10 mouse cellular contexts compared by ENCODE assay signal in the genomic region with DNA sequence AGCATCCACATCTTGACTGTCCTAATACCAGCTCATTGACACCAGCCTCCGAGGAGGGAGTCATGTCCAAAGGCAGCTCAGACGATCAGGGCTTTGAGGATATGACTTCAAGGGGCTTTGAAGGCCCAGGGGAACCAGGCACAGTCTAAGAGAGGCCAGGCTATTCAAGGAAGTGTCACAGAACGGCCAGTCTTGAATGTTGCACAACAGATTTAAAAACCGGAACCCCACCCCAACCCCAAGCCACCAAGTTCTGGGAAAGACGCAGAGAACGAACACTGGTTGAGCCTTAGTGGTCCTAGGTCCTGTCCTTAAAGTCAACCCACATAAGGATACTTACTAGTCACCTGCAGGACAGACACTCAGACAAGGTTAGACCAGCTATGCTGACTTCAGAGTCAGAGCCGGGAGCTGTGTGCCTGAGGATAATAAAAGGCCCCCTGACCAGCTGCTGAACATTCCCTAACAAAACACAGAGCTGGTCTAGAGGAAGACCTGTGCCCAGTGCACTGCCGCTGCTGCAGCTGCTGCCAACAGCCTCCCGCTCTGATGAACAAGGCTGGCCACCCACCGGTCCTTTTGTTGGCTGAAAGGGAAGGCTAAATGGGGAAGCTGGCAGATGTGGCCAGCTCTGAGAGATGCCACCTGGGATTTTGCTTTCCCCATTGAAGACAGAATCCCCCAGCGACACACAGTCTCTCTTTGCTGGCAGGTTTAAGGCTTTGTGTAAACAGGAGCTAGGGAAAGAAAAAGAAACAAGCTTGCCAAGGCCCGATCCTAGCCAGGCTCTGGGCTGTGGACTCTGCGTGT. TPM values are rescaled to one million over a fixed set of nuclear protein-coding genes. Genes with fewer than 3 reads are reported as not detected.
DNase-seq lines count a peak whose midpoint lies in the region; ATAC-seq and TF ChIP-seq lines count a peak whose summit lies in the region.
"Had no signal": no experiment of that assay in that cellular context is flagged by ENCODE, and none has a peak within 500 bp of the region (broad histone marks: within the 10 kb centered on the region; RNA-seq: fewer than 3 reads in every experiment).

No protein-coding gene starts in this region.

- no peak for TF ChIP-seq POLR2A in kidney, adult 2 months (IDR thresholded peaks at IDR 0.05; ENCODE audit: low read depth, low read length)

- H3K4me2 ChIP-seq in embryonic facial prominence, embryonic 12.5 days (replicated peaks) = no peak overlapping the region
- H3K4me2 ChIP-seq in hindbrain, embryonic 16.5 days (ENCODE audit: low read length) = no peak overlapping the region
- H3K4me2 ChIP-seq in midbrain, embryonic 14.5 days (ENCODE audit: low read length) = no peak overlapping the region
- H3K4me2 ChIP-seq: liver, embryonic 13.5 days had no signal

- no peak overlapping the region for H3K9ac ChIP-seq in embryonic facial prominence, embryonic 12.5 days
- no peak overlapping the region for H3K9ac ChIP-seq in hindbrain, embryonic 16.5 days (ENCODE audit: low read depth, low read length)
- H3K9ac ChIP-seq in midbrain, embryonic 14.5 days (replicated peaks; ENCODE audit: low read length) = no peak overlapping the region; the same call in 1 of the 2 replicates
- H3K9ac ChIP-seq: liver, embryonic 13.5 days had no signal

- no peaks in the 10 kb centered on the region for H3K36me3 ChIP-seq in embryonic facial prominence, embryonic 12.5 days
- no peaks in the 10 kb centered on the region for H3K36me3 ChIP-seq in hindbrain, embryonic 16.5 days (ENCODE audit: control insufficient read depth, insufficient read depth, low read length)
- H3K36me3 ChIP-seq in midbrain, embryonic 14.5 days (ENCODE audit: control insufficient read depth, insufficient read depth, low read length) = no peaks in the 10 kb centered on the region
- no peaks in the 10 kb centered on the region for H3K36me3 ChIP-seq in kidney, adult 2 months (ENCODE audit: control insufficient read depth, insufficient read depth, low read length)
- H3K36me3 ChIP-seq: liver, embryonic 13.5 days had no signal

- no peaks in the 10 kb centered on the region; the same call in 1 of the 2 replicates for H3K27me3 ChIP-seq in embryonic facial prominence, embryonic 12.5 days
- H3K27me3 ChIP-seq in hindbrain, embryonic 16.5 days (replicated peaks; ENCODE audit: control insufficient read depth, insufficient read depth, low read length) = no peaks in the 10 kb centered on the region
- H3K27me3 ChIP-seq in midbrain, embryonic 14.5 days (ENCODE audit: control insufficient read depth, insufficient read depth, low read length) = no peaks in the 10 kb centered on the region
- H3K27me3 ChIP-seq in kidney, adult 2 months (replicated peaks; ENCODE audit: control insufficient read depth, insufficient read depth, low read length) = no peaks in the 10 kb centered on the region

- H3K4me3 ChIP-seq in embryonic facial prominence, embryonic 12.5 days = no peak overlapping the region
- H3K4me3 ChIP-seq in hindbrain, embryonic 16.5 days (ENCODE audit: low read length) = no peak overlapping the region
- no peak overlapping the region for H3K4me3 ChIP-seq in midbrain, embryonic 14.5 days (replicated peaks; ENCODE audit: low read depth, low read length)
- no peak overlapping the region for H3K4me3 ChIP-seq in kidney, adult 2 months (ENCODE audit: insufficient read depth, low read depth, low read length)
- H3K4me3 ChIP-seq: liver, embryonic 13.5 days had no signal

- no peaks in the 10 kb centered on the region for H3K9me3 ChIP-seq in embryonic facial prominence, embryonic 12.5 days
- H3K9me3 ChIP-seq in hindbrain, embryonic 16.5 days (ENCODE audit: control insufficient read depth, low read length) = no peaks in the 10 kb centered on the region
- H3K9me3 ChIP-seq in midbrain, embryonic 14.5 days (ENCODE audit: control insufficient read depth, low read length) = no peaks in the 10 kb centered on the region
- H3K9me3 ChIP-seq: liver, embryonic 13.5 days had no signal

- no peak for TF ChIP-seq CTCF in kidney, adult 2 months (conservative IDR thresholded peaks at IDR 0.05; ENCODE audit: insufficient read depth, insufficient read length, low read depth, low read length)

- DNase-seq in frontal cortex, adult 2 months (ENCODE audit: extremely low spot score in 1 of 2, low spot score in 1 of 2) = no peak
- DNase-seq in midbrain, embryonic 14.5 days = peak; percentile 66
- DNase-seq in spleen, adult 18-20 months = no peak
- no peak for DNase-seq in embryo, embryonic 10 days (ENCODE audit: low spot score)
- no peak for DNase-seq in kidney, adult 2 months
- DNase-seq: cerebellum, adult 11 months; liver, embryonic 13.5 days had no signal

- peak overlapping the region; percentile 32; the same call in 1 of the 2 replicates for H3K27ac ChIP-seq in embryonic facial prominence, embryonic 12.5 days
- H3K27ac ChIP-seq in hindbrain, embryonic 16.5 days (ENCODE audit: low read depth, low read length) = 0 out of 2 replicates have a peak overlapping the region, but pooled peaks have one; percentile 45
- H3K27ac ChIP-seq in midbrain, embryonic 14.5 days (replicated peaks; ENCODE audit: low read depth, low read length) = 0 out of 2 replicates have a peak overlapping the region, but pooled peaks have one; percentile 60
- no peak overlapping the region for H3K27ac ChIP-seq in kidney, adult 2 months (ENCODE audit: insufficient read depth, low read depth, low read length)
- H3K27ac ChIP-seq: liver, embryonic 13.5 days had no signal

- 46% methylated on average over 13 of the region's 13 CpGs for WGBS in embryonic facial prominence, embryonic 12.5 days
- WGBS in hindbrain, embryonic 16.5 days = 36% methylated on average over 13 of the region's 13 CpGs
- 27% methylated on average over 13 of the region's 13 CpGs for WGBS in midbrain, embryonic 14.5 days
- WGBS in kidney, adult 2 months = 61% methylated on average over 13 of the region's 13 CpGs

- peak; percentile 27; the same call in 1 of the 2 replicates for ATAC-seq in frontal cortex, adult (ENCODE audit: low TSS enrichment)
- no peak for ATAC-seq in embryonic facial prominence, embryonic 12.5 days (ENCODE audit: insufficient number of reproducible peaks, insufficient read depth, low FRiP score, low TSS enrichment)
- no peak for ATAC-seq in hindbrain, embryonic 16.5 days
- ATAC-seq in midbrain, embryonic 14.5 days (ENCODE audit: low FRiP score, low TSS enrichment) = no peak

- peaks cover 16% of the 10 kb centered on the region for H3K4me1 ChIP-seq in embryonic facial prominence, embryonic 12.5 days
- H3K4me1 ChIP-seq in hindbrain, embryonic 16.5 days (ENCODE audit: control insufficient read depth, insufficient read depth, low read depth, low read length) = peaks cover 4% of the 10 kb centered on the region; the same call in 1 of the 2 replicates
- H3K4me1 ChIP-seq in midbrain, embryonic 14.5 days (ENCODE audit: control insufficient read depth, insufficient read depth, low read length) = peaks cover 11% of the 10 kb centered on the region
- no peaks in the 10 kb centered on the region for H3K4me1 ChIP-seq in kidney, adult 2 months (ENCODE audit: control insufficient read depth, insufficient read depth, low read length)
- H3K4me1 ChIP-seq: liver, embryonic 13.5 days had no signal

RNA-seq across cellular contexts. Expression of gene Shisal1, which starts 19.8 kb away (rescaled TPM):
- polyA plus RNA-seq in frontal cortex, adult 2 months (2012; rRNA removed) = 42.8 and 49.5 TPM in 2 replicates
- polyA plus RNA-seq in embryonic facial prominence, embryonic 12.5 days (2016; fragmentation: Nextera tagmentation; extraction: Ambion mirVana) = 4.2 and 5.6 TPM in 2 replicates
- 8.6 and 12.3 TPM in 2 replicates for polyA plus RNA-seq in hindbrain, embryonic 16.5 days (2015; fragmentation: Nextera tagmentation; extraction: Ambion mirVana)
- 16.4 and 18.0 TPM in 2 replicates for polyA plus RNA-seq in midbrain, embryonic 14.5 days (2014; fragmentation: Nextera tagmentation; extraction: Ambion mirVana)
- polyA plus RNA-seq in kidney, adult 2 months (2012; rRNA removed) = 1.6 and 2.2 TPM in 2 replicates
